Mouse (Mus musculus) MEL-GATA-1-ER (cell line): ENCODE results near the gene Mfsd4b5.
"Not testable (repeated sequence)": the region's sequence is repeated elsewhere in the genome, so short reads cannot be mapped to it uniquely, and the experiment has no call there.

Experiments used
- DNase-seq: peaks from one replicate; pipeline ENCODE4 v3.0.0-alpha.2; 2012; ENCODE audit warnings: low read depth; ENCODE audit errors: extremely low read depth

The Mfsd4b5 gene

DNA sequence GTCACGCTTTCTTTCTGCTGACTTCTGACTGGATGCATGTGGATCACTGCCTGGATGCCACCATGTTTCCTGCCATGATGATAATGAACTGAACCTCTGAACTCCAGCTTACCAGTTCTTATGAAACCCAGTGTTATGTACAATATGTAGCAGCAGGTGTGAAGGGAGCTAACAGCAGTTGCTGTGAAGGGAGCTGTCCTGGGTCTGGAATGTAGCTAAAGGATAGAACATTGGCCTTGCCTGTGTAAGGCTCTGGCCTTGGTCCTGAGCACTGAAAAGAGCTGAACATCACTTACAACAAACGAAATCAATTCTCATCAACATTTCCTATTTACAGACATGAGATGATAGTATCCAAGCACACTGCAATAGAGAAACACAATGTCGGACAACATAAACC is 18.9 kb downstream of the Mfsd4b5 start:
- DNase-seq, result no peak

DNA sequence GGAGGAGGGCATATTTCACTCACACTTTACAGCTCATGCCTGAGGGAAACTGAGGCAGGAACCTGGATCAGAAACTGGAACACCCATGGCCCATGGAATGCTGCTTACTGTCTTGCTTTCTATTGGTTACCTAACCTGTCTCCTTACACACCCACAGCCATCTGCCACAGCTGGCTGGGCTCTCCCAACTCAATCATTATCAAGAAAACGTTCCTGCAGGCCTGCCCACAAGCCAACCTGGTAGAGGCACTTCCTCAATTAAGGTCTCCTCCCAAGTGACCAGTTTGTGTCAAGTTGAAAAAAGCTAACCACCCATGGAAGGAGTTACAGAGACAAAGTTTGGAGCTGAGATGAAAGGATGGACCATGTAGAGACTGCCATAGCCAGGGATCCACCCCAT is 24.5 kb downstream of the Mfsd4b5 start:
- peak; percentile 81 for DNase-seq

DNA sequence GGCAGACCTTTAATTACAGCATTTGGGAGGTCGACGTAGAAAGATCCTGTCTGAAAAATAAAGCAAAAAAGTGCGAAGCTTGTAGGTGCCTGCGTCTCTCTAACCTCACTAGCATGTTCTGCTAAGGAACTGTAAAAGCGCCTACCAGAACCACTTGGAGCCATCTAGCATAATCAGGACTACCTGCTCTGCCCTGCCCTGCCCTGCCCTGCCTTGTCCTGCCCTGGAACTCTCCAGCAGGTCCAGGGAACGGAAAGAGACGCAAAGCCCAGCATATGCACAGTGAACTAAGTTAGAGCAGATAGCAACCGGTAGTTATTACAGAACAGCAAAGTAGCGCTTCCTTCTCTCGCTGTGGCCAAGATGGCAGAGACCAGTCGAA is 26.0 kb downstream of the Mfsd4b5 start:
- DNase-seq, result no peak

DNA sequence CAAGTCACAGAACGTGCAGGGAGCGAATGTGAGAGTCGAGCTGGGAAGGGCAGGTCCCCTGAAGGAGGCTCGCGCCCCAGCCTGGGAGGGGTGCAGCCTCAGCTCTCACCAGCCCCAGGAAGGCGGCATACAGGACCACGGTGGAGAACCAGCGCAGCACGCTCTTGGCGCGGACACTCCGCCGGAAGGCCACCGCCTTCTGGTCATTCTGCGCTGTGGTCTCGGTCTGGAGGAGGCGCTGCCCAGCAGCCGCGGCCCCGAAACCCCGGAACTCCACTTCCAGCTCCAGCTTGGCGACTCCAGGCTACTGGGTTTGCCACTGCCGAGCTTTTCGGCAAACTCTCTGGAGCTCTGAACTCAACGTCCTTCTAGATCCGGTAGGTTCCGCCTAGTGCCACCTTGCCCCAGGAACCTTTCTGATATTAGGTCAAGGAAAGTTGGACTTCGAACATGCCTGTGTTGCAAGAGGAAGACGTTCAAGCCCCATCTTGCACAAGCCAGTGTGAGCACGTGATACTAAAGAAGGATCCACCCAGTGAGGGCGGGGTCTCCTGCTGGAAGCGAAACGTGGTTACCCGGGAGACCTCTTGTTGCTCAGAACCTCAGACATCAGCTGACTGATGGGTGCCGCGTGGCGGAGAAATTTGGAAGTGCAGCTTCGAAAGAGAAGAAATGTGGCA is 26.5 kb downstream of the Mfsd4b5 start, which contains the start of gene Mfsd4b3:
Gene Mfsd4b3 (minus strand): TSS at position 393 of the 680 bp plus-strand sequence.
- DNase-seq, result peak; percentile 96

DNA sequence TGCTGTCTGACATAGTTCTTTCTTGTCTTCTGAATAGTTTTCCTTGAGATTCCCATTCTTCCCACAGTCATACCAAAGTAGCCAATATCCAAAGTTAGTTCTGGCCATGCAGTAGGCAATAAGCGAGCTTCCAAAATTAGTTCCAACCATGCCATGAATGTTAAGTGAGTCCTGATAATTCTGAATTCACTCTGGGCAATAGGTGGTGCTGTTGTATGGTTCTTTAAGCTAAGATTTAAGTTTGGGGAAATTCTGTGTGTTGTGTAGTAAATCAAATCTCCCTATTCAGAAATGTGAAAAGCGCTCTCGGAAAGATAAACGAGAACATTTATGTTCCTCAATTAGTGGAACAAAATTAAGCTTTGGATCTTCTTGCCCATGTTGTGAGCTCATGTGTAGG is 28.2 kb downstream of the Mfsd4b5 start:
- no peak for DNase-seq

DNA sequence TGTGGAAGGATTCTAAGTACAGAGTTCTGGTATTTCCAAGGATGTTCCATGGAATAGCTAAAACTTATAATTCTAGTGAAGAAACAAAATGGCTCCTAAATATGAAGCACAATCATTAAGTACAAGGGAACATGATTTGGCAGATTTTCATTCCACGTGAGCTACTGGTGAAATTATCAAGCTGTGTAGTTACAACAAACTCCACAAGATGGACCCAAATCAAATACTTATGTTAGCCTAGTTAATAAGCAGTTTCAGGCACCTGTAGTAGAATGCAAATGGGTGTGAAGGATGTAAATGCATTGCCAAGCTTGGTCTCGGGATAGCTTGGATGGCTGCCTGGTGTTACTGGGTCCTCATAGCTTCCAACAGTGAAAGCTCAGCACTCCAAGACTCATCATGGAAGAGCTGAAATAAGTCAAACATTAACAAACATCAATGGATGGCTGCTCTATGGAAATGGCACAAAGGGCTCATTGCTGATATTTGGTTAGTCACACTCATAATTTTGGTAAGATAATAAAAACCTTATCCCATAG is 30.0 kb downstream of the Mfsd4b5 start:
- no peak for DNase-seq

DNA sequence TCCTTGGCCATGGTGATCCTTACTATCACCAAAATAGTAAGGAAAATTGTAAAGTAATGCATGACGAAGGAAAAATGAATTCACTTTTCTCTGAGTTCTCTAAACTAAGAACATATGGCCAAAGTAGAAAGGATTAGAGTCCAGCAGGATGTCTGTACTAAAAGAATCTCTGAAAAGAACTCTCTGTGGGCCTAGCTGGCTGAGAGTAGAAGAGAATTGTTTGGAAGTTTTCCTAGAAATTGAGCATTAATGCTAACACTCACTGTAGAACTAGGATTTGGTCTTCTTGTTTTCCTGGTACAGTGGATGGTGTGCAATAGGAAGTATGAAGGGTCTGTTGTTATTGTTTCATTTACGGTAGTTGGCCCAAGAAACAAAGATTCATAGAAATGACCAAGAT is 31.3 kb downstream of the Mfsd4b5 start:
- DNase-seq, result no peak

DNA sequence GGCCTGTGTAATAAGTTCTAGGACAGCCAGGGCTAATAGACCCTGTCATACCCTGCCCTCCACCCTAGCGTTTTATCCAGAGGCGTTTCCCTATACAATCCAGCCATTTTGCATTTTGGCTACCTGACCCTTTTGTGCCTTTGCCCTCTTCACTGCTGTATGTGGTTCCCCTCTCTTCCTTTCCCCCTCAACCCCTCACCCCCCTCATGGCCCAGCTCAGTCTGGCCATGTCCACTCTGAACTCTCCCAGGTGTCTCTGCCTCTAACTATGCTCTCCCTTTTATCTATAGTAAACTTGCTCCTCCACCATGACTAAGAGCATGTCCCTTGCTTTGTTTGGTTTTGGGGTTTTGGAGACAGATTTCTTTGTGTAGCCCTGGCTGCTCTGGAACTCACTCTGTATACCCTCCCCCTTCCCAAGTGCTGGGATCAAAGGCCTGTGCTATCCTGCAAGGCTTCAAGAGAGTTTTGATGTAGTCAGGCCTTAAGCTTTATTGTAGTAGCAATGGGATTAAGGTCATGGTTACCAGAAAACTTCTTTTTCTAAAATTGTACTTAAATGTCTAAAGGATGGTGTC is 37.0 kb downstream of the Mfsd4b5 start:
- no peak for DNase-seq

DNA sequence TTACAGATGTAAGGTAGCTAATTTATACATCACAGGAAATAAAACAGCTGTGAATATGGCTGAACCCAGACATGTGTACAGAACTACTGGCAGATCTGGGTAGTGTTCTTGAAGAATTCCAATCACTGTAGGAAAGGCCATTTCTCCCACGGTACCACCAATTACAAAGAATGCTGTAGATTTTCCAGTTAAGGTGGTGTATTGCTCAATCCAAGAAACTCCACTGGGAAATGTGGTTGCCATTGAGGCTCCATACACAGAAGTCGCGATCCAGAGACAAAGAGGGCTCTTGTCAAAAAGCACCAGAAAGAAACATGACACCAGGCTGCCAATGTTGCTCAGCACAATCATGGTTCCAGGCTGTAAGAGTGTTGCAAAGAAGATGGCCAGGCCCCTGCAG is 39.3 kb downstream of the Mfsd4b5 start:
- DNase-seq, result not testable (repeated sequence)

DNA sequence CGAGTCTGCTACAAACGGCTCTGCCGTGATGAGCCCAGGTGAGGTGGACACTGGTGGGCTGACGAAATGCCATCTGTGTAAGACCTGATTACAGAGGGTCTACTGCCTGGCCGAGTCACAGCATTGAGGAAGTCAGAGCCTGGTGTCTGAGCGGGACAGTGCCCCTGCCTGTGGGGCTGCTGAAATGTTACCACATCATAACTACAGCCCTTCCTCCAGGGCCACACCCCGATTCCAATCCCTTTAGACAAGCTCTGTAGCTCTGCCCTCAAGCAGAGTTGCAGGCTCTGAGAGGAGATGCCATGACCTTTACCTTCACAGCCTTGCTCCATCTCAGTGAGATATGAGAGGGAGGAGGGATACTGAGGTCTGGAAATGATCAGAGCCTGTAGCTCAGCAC is 49.9 kb downstream of the Mfsd4b5 start:
- no peak for DNase-seq

DNA sequence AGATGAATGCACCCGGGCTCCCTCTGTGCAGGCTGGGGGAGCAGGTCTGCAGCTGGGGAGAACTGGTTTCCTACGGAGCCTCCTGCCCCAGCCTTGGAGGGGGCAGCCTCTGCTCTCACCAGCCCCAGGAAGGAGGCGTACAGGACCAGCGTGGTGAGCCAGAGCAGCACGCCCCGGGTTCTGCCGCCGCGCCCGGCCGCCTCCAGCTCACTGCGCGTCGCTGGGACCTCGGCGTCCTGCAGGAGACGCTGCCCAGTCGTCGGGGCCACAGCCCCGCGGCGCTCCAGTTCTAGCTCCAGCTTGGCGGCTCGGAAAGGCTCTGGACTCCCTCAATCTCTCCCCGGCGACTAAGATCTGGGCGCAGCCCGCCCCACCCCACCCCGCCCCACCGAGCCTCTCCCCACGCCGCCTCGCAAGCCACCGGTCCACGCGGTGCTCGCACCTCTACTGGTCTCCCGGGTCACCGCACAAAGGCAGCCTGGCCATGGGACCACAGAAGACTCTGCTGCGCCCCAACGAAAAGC is 59.8 kb downstream of the Mfsd4b5 start, which contains the start of gene Mfsd4b2:
Gene Mfsd4b2 (minus strand): TSS at position 308 of the 524 bp plus-strand sequence.
- DNase-seq, result no peak

DNA sequence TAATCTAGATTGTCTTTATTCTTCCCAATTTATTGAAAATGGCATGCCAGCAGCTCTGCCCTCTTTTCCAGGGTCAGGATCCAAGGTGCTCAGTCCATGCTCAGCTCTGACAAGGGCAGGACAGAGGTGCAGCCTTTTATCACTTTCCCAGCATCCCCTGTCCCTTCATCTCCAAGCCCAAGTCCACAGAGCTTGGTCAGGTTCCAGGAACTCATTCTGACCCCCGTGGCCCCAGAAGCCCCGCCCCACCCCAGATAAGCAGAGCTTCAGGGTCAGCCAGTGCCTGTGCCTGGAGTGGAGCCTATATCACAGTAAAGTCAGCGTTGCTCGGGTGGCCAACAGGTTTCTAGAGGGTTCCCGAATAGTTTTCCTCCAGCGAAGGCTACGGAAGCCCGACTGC is 61.9 kb downstream of the Mfsd4b5 start:
- not testable (repeated sequence) for DNase-seq

DNA sequence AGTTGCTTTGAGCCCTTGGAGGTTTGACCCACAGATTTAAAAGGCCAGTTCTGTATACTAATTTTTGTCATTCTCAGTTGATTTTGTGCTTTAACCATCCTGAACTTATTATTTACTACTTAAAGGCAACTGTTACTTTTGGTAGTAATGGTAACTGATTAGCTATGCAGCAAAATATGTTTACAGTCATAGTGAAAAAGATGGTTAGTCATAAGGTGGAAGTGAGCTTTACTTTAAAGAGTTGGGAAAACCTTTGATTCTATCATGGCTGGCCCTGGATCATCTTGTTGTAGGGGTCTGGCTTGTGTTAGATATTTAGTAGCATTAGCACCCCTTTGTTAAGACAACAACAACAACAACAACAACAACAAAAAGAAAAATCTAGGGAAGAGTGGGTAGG is 73.8 kb downstream of the Mfsd4b5 start:
- DNase-seq, result no peak

DNA sequence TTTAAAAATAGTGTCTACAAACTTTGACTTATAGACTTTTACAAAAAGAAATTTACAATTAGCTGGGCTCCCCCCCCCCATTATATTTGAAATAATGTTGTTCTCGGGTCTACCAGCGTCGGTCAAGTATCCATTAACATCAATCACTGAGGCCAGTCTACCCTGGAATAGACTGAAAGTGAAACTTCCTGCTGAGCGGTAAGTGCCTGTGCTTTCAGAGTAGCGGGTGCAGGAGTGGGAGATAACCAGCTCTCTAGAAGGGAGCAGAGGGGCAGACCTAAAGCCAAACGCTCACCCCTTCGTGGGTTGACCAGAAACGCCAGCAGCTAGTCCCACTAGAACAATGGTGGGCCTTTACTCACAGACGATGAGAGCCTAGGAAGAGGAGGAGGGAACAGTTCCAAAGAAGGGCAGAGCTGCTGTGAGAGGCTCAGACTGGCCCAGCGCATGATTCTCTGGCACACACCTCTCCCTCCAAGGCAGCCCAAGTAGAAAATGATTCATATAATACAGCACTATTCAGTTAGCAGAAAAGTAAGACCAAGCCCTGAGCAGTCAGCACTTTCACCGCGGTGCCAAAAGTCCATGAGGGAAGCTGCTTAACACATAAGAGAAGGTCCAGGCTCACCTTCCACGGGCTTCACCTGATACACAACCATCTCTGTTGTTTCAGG is 77.5 kb downstream of the Mfsd4b5 start:
- no peak for DNase-seq
